In the genomic region with DNA sequence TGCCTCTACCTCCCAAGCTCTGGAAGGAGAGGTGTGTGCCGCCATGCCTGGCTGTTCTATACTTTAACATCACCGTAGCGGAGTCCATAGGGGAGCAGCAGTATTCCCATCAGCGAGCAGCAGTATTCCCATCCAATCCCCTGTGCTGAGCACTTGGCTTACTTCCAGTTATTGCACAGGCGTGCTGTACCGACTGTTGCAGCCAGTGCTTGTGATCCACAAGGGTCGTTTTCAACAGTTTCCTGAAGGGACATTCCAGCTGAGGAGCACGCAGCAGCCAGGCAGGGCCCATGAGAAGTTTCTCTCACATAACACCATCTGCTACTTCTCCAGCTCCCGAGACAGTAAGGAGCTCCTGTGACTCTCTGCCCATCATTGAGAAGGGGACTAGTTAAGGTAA, we compare ENCODE assay signal across 18 mouse cellular contexts. TPM values are rescaled to one million over a fixed set of nuclear protein-coding genes. Genes with fewer than 3 reads are reported as not detected.
"Had no signal": no experiment of that assay in that cellular context is flagged by ENCODE, and none has a peak within 500 bp of the region (broad histone marks: within the 10 kb centered on the region; RNA-seq: fewer than 3 reads in every experiment).

No protein-coding gene starts in this region.

- H3K27me3 ChIP-seq: limb, embryonic 15.5 days; liver, embryonic 12.5 days; lung, embryonic 15.5 days; neural tube, embryonic 15.5 days had no signal

- H3K4me2 ChIP-seq: limb, embryonic 15.5 days; lung, embryonic 15.5 days; midbrain, embryonic 13.5 days; neural tube, embryonic 15.5 days had no signal

- H3K9me3 ChIP-seq: limb, embryonic 15.5 days; liver, embryonic 12.5 days; lung, embryonic 15.5 days; neural tube, embryonic 15.5 days had no signal

- DNase-seq: kidney, adult 8-10 months; kidney, postnatal 4 days; left cerebral cortex, postnatal 4 days; right cerebral cortex, adult 18-20 months; right cerebral cortex, postnatal 25 days; thymus, postnatal 36 days had no signal

- H3K4me3 ChIP-seq: layer of hippocampus, adult 2 months; limb, embryonic 15.5 days; liver, embryonic 12.5 days; lung, embryonic 15.5 days; midbrain, embryonic 13.5 days; neural tube, embryonic 15.5 days had no signal

- H3K36me3 ChIP-seq: limb, embryonic 15.5 days; liver, embryonic 12.5 days; lung, embryonic 15.5 days; midbrain, embryonic 13.5 days; neural tube, embryonic 15.5 days had no signal

- ATAC-seq: intestine, postnatal 0 days; liver, embryonic 12.5 days; midbrain, embryonic 13.5 days had no signal

- H3K9ac ChIP-seq: limb, embryonic 15.5 days; liver, embryonic 12.5 days; lung, embryonic 15.5 days; midbrain, embryonic 13.5 days; neural tube, embryonic 15.5 days had no signal

- H3K27ac ChIP-seq: layer of hippocampus, adult 2 months; limb, embryonic 15.5 days; liver, embryonic 12.5 days; lung, embryonic 15.5 days; midbrain, embryonic 13.5 days; neural tube, embryonic 15.5 days had no signal

RNA-seq across cellular contexts. Expression of a gene that starts 30.2 kb away (rescaled TPM):
- total RNA-seq: layer of hippocampus, postnatal 10 days; left cerebral cortex, postnatal 10 days; left cerebral cortex, postnatal 4 days; megakaryocyte-erythroid progenitor cell, adult 5-6 weeks had no signal
- polyA plus RNA-seq: intestine, postnatal 0 days; kidney, embryonic 16.5 days; liver, embryonic 12.5 days; lung, embryonic 15.5 days; neural tube, embryonic 15.5 days; small intestine, adult 2 months had no signal
